Mouse (Mus musculus) brown adipose tissue, adult 24 weeks (tissue): ENCODE data around the gene Gm49322. TPM values are rescaled to one million over a fixed set of nuclear protein-coding genes. Genes with fewer than 3 reads are reported as not detected.
A peak's percentile ranks its signal among the peaks of the same experiment; 100 is the strongest.

ENCODE experiments used
- H3K27ac ChIP-seq: fragments of 200-500 bp; replicated peaks from 2 replicates; pipeline ENCODE4 v1.5.1; 2012; ENCODE audit warnings: low read depth, mild to moderate bottlenecking, low read length
- H3K4me1 ChIP-seq: fragments of 200-500 bp; 2 replicates; pipeline ENCODE4 v1.6.1; 2012; ENCODE audit warnings: low read length, mixed read lengths; ENCODE audit not compliant: control insufficient read depth, insufficient read depth, insufficient read length
- H3K4me3 ChIP-seq: fragments of 200-500 bp; 2 replicates; pipeline ENCODE4 v1.5.1; 2012; ENCODE audit warnings: low read depth, mild to moderate bottlenecking, low read length, moderate library complexity; ENCODE audit not compliant: insufficient read depth
- polyA plus RNA-seq: library from polyadenylated mRNA; stranded (reverse); fragments of >200 nt; gene quantifications from 2 replicates; pipeline ENCODE4 v1.2.4, GENCODE M21; 2012; ENCODE audit not compliant: missing spikeins, insufficient read depth, insufficient read length

The Gm49322 gene
- polyA plus RNA-seq, 1 experiment, result 0.67 TPM

DNA sequence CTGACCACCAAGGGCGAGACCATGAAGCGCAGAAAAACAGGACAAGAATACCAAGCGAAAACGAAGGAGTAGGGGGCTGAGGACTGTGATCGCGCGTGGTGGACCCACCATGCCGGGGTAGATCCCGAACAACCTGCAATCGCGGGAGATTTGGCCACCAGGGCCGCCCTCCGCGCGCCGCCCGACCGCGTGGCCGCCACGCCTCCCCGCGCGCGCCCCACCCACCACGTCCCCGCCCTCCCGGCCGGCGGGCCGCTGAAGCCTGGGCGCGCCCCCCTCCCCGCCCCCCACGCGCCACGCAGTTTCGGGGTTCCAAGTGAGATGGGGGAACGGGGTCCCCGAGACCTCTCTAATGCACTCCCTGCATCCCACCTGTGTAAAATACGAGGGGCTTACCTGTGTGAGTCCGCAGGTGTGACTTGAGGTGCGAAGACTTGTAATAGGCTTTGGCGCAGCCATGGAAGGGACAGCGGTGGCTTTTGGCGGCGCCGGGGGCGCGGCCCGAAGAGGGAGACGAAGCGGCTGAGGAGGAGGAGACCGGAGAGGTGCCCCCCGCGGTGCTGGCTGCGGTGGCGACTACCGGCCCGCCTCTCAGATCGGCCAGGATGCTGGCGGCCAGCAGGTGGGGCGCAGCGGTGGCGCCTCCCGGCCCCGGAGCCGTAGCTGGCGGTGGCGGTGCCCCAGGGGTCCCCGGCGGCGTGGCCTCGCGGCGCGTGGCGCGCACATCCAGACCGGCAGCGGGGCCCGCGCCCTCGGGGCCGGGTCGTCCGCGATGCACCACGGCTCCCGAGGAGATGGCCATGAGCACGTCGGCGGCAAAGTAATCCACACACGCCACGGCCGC is 29.2 kb upstream of the Gm49322 start:
- peak overlapping the region; percentile 87 for H3K4me3 ChIP-seq
- H3K4me1 ChIP-seq, result peaks cover 8% of the 10 kb centered on the region; the same call in 1 of the 2 replicates
- H3K27ac ChIP-seq, result peak overlapping the region; percentile 80

DNA sequence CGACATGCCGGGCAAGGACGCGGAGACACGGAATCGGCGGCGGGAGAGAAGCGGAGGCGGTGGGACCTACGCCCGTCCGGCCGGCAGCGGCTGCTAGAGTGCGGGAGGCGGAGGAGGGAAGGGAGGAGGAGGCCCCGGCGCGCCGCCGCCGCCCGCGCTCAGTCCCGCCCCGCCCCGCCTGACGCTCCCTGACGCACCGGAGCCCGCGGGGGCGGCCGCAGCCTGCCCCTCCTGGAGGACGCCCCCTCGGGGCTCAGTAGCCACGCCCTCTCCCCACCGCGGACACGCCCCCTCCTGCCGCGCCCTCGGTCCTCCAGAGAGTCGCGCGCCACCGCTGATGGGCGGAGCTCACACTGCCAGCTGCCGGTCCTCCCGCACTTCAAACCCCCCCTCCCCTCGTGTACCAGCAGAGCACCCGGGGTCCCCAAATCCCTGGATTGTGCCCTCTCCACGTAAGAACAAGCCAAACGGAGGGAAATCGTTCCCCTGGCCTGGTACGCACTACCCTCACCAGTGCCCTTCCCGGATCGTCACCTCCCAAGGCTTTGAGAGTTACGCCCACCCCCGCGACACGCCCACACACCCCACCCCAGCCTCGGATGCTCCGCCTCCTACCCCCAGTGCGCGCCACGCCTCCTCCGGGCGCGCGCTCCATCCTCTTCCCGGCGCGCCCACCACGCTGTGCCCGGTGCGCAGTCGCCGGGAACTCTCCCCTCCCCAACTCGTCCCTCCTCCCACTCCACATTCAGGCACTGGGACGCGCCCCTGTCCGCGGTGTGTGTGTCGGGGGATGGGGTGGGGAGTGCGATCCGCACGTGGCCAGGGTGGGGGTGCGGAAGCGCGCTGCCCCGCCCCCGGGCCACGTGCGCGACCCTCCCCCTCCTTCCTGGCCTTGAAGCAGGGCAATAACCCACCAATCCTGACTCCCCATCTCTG is 28.4 kb upstream of the Gm49322 start, which contains the start of gene Klf16:
Klf16 (minus strand) TSS at position 127 of the 936 bp plus-strand sequence.
- peak within 1 kb of the TSS; percentile 92 for H3K4me3 ChIP-seq
- 0 out of 2 replicates have a peak, but pooled peaks cover 5% of the 10 kb centered on the region for H3K4me1 ChIP-seq
- peak within 1 kb of the TSS; percentile 95 for H3K27ac ChIP-seq

- Histone ChIP-seq H3K27ac (peak overlapping the region; percentile 85), H3K4me3 (peak overlapping the region; percentile 92), H3K4me1 (0 out of 2 replicates have a peak, but pooled peaks cover 5% of the 10 kb centered on the region)
Observed at GRCm38 (mm10) chr10:80578131-80578750, 27.6 kb upstream of the Gm49322 start.

DNA sequence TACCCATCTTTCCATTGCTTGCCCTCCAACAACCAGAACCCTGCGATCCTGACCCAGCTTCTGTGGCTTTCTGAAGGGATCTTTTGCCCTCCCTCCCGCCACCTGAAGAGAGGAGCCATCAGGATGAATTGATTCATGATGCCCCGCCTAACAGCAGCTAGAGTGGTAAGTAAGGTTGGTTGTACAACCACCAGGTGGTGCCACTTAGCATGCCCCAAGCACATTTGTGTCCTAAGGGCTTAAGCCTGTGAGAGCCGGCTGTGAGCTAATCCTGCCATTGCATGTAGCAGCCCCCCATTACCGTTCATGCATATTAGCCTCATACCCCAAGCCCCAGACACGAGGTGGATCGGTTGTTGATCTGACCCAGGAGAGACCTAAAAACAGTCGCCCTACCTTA is 26.9 kb upstream of the Gm49322 start:
- peak overlapping the region; percentile 38 for H3K27ac ChIP-seq
- peak overlapping the region; percentile 92 for H3K4me3 ChIP-seq
- H3K4me1 ChIP-seq, result peaks cover 8% of the 10 kb centered on the region; the same call in 1 of the 2 replicates

- Histone ChIP-seq H3K27ac (no peak overlapping the region), H3K4me1 (peaks cover 21% of the 10 kb centered on the region), H3K4me3 (no peak overlapping the region)
Observed at GRCm38 (mm10) chr10:80583047-80583446, 22.8 kb upstream of the Gm49322 start.

DNA sequence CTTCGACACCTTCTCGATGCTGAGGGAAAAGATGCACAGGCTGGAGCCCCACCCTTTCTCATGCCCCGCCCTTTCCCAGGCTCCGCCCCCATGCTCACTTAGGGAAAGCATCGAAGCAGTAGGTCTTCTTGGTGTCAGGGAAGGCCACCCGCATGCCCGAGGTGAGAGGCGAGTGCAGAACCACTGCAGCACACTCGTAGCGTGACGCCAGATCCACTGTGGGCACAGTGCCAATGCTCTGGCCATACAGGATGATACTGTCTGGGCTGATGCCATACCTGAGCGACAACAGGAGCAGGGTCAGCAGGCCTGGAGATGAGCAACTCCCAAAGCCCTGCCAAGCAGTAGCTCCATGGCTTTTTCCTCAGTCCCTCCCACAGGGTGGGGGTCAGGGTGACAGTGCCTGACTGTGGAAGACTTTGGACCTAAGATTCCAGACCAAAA is 21.8 kb upstream of the Gm49322 start:
- Histone ChIP-seq H3K4me1 (peaks cover 30% of the 10 kb centered on the region), H3K4me3 (peak overlapping the region; percentile 65; the same call in 1 of the 2 replicates), H3K27ac (peak overlapping the region; percentile 61)

DNA sequence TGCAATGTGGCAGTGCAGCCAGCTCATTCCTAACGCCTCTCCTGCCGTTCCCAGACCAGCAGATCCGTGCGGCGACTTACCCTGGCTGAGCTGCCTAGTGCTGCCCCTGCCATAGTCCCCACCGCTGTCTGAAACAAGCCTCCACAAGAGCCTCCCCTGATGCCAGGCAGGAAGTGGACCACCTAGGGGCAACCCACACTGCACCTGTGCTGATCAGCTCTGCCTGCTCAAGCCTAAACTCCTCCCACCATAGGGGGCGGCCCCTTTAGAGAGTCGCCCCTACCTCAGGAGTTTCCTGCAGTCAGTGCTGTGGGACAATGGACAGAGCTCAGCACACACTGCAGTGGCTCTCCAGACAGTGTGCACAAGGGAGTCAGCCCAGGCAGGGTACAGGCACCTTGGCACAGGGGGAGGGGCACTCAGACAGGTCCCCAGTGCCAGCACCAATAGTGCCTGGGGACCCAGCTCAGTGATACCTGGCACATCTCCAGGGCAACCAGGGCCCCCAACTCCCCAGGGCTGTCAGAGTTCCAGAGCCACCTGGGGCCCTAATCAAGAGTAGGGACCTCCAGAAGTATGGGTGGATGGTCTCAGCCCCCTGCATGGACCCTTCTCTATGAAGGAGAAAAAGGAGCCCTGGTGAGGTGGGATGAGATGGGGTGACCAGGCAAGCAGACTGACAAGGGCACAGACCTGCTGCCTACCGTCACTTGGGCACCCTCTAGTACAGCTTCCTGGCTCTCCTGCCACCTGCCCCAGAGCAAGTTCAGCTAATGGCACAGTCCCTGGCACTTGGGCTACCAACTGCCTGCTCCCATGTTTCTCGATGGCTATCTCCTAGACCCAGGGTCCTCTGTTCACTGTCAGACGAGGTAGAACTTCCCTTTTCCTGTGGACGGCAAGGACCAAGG is 20.9 kb upstream of the Gm49322 start:
- Histone ChIP-seq H3K4me1 (peaks cover 32% of the 10 kb centered on the region), H3K4me3 (peak overlapping the region; percentile 65), H3K27ac (peak overlapping the region; percentile 61)

DNA sequence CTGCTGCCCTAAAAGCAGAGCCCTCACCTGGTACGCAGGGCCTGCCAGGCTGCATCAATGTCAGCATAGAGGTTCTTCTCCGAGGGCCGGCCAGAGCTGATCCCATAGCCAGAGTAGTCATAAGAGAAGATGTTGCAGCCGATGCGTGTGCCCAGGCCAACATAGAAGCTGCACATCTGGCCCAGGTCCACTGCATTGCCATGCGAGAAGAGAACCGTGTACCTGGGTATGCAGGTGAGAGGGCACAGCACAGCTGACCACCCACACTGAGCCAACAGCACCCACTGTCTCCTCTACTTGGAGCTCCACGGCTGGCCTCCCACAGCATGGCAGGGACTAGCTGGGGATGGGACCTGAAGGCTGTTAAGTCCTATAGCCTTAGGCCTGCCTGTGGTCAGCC is 20.2 kb upstream of the Gm49322 start:
- Histone ChIP-seq H3K27ac (peak overlapping the region; percentile 97; the same call in 1 of the 2 replicates), H3K4me1 (peaks cover 32% of the 10 kb centered on the region), H3K4me3 (peak overlapping the region; percentile 65)

DNA sequence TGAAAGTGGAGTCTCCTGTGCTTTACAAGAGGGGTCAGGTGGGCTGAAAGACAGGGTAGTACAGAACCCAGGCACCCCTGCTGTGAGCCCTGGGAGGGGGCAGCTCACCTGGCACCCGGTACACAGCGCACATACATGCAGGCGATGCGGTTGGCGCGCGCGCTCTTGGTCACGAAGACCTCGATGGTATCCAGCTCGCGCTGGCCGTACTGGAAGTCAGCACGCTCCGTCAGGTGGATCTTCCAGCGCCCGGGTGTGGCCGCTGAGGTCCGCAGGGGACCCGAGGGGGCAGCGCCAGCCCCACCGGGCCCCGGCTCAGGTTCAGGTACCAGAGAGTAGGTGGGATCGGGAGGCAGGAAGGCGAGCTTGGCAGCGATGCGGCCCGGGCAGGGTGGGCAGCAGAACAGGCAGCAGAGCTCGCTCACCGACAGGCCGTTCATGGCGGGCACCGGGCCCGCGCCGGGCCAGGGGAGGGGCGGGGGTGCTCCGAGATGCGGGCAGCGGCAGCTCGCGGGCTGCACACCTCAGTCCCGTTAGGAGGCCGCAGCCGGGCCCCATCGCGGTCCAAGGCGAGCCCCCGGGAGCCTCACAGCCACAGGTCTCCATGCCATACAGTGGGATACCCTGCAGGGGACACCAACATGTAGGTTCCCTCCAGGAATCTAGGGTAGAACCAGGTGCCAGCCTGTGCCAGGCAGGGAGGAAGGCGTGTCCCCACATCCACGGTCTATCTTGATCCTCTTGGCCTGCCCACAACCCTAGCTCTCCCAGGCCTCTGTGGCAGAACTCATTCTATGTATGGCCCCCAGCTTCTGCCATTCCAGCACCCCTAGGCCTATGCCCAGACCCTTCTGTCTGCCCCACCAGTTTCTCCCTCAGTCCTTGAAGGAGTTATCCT is 19.2 kb upstream of the Gm49322 start:
- Histone ChIP-seq H3K4me1 (peaks cover 32% of the 10 kb centered on the region), H3K27ac (peak overlapping the region; percentile 97), H3K4me3 (peak overlapping the region; percentile 65)

GRCm38 (mm10) chr10:80587305-80587657 is 18.5 kb upstream of the Gm49322 start:
- H3K4me1 ChIP-seq, result peaks cover 32% of the 10 kb centered on the region
- H3K4me3 ChIP-seq, result peak overlapping the region; percentile 65
- H3K27ac ChIP-seq, result peak overlapping the region; percentile 97

DNA sequence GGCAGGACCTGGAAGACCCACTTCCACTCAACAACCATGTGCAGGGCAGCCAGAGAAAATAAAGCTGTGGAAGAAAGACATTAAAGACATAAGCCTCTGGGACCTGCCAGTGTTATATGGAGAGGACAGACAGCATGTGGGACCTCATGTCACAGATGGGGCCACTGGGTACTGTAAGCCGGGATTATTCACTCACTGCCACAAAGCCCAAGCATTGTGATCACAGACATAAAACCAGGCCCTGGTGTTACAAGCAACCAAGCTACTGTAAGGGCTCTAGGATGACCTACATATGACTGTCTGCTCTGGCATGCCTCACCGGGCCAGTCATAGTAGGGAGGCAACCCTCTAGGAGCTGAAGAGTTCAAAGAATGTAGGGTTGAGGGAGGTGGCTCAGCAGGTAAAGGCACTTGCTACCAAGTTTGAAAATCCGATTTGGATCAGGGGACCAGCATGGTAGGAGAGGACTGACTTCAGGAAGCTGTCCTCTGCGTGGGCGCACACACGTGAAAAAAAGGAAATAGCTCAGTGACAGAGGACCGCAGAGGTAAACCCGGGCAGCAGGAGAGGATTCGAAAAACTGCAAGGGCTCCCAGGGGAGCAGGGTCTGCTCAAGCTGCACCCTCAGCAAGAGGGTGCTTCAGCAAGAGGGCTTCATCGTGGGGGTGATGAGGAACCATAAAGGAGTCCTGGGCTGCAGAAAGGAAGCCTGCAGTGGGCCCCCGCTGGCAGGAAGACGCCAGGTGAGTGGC is 16.5 kb upstream of the Gm49322 start:
- peaks cover 25% of the 10 kb centered on the region for H3K4me1 ChIP-seq
- peak overlapping the region; percentile 70 for H3K27ac ChIP-seq
- H3K4me3 ChIP-seq, result peak overlapping the region; percentile 96

GRCm38 (mm10) chr10:80589879-80590854 is 15.7 kb upstream of the Gm49322 start, which contains the start of gene Abhd17a:
TSS of gene Abhd17a (minus strand) at chr10:80590341.
- Histone ChIP-seq H3K4me1 (peaks cover 17% of the 10 kb centered on the region), H3K27ac (peak within 1 kb of the TSS; percentile 70), H3K4me3 (peak within 1 kb of the TSS; percentile 96)
